Mouse (Mus musculus): Measurements from ENCODE around the gene Tmc3. TPM values are rescaled to one million over a fixed set of nuclear protein-coding genes. Genes with fewer than 3 reads are reported as not detected.

The Tmc3 gene
- not detected in 2 replicates for polyA plus RNA-seq (2011; ENCODE audit: insufficient read length, low read depth, missing spikeins)

- Histone ChIP-seq H3K4me1 (ENCODE audit: control insufficient read depth, insufficient read depth, low read length) (no peaks in the 10 kb centered on the region; the same call in 1 of the 2 replicates), H3K4me3 (ENCODE audit: insufficient read depth, low read length) (no peak within 1 kb of the TSS), H3K27ac (ENCODE audit: insufficient read depth, low read length) (no peak within 1 kb of the TSS)
- TF ChIP-seq POLR2A (IDR thresholded peaks at IDR 0.05; ENCODE audit: low read depth, low read length) (no peak), CTCF (IDR thresholded peaks at IDR 0.05; ENCODE audit: borderline replicate concordance, insufficient read depth, low read length) (no peak)
Measured at GRCm38 (mm10) chr7:83584639-83585471, at the start of gene Tmc3. Tmc3 (plus strand) TSS chr7:83584927.

DNA sequence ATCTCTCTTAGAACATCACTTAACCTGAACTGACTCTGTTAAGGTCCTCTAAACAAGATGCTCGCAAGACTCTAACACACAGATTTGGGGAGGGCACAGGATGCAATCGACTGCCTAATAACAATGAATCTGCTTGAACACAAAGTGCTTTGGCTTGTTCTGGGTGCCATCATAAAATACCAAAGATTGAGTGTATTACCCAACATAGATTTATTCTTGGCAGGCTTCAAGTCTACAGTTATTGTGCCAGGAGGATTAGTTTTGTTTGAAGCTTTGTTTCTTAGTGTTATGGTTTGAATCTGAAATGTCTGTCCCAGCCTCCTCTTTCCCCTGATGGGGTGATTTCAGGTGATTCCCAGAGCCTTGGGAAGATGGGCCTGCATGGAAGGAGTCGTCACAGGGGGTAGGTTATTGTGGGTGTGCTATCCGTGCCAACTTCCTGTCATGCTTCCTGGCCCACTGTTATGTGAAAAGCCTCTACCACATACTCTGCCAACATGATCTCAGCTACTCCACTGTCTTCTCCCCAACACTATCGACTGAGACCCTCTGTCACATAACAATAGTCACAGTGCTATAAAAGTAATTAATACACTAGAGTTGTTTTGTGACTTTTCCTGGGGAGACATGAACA is 43.1 kb upstream of the Tmc3 start:
- Histone ChIP-seq H3K4me3 (ENCODE audit: insufficient read depth, low read length) (no peak overlapping the region), H3K27ac (ENCODE audit: insufficient read depth, low read length) (no peak overlapping the region), H3K4me1 (ENCODE audit: control insufficient read depth, insufficient read depth, low read length) (no peaks in the 10 kb centered on the region)
- no peak for TF ChIP-seq CTCF (IDR thresholded peaks at IDR 0.05; ENCODE audit: borderline replicate concordance, insufficient read depth, low read length)

GRCm38 (mm10) chr7:83548686-83549352 is 35.9 kb upstream of the Tmc3 start:
- no peaks in the 10 kb centered on the region for H3K4me1 ChIP-seq (ENCODE audit: control insufficient read depth, insufficient read depth, low read length)
- no peak overlapping the region for H3K27ac ChIP-seq (ENCODE audit: insufficient read depth, low read length)
- no peak overlapping the region for H3K4me3 ChIP-seq (ENCODE audit: insufficient read depth, low read length)

GRCm38 (mm10) chr7:83549353-83549774 is 35.4 kb upstream of the Tmc3 start:
- TF ChIP-seq POLR2A (IDR thresholded peaks at IDR 0.05; ENCODE audit: low read depth, low read length) (no peak), CTCF (IDR thresholded peaks at IDR 0.05; ENCODE audit: borderline replicate concordance, insufficient read depth, low read length) (no peak)
- H3K27ac ChIP-seq (ENCODE audit: insufficient read depth, low read length), result no peak overlapping the region
- H3K4me1 ChIP-seq (ENCODE audit: control insufficient read depth, insufficient read depth, low read length), result no peaks in the 10 kb centered on the region
- H3K4me3 ChIP-seq (ENCODE audit: insufficient read depth, low read length), result no peak overlapping the region

More at GRCm38 (mm10) chr7:83548686-83549352, 35.9 kb upstream of the Tmc3 start:
- TF ChIP-seq POLR2A (IDR thresholded peaks at IDR 0.05; ENCODE audit: low read depth, low read length) (no peak), CTCF (IDR thresholded peaks at IDR 0.05; ENCODE audit: borderline replicate concordance, insufficient read depth, low read length) (no peak)

GRCm38 (mm10) chr7:83549951-83550407 is 34.7 kb upstream of the Tmc3 start:
- Histone ChIP-seq H3K27ac (ENCODE audit: insufficient read depth, low read length) (no peak overlapping the region), H3K4me1 (ENCODE audit: control insufficient read depth, insufficient read depth, low read length) (no peaks in the 10 kb centered on the region), H3K4me3 (ENCODE audit: insufficient read depth, low read length) (no peak overlapping the region)
- TF ChIP-seq CTCF (IDR thresholded peaks at IDR 0.05; ENCODE audit: borderline replicate concordance, insufficient read depth, low read length) (no peak), POLR2A (IDR thresholded peaks at IDR 0.05; ENCODE audit: low read depth, low read length) (no peak)

DNA sequence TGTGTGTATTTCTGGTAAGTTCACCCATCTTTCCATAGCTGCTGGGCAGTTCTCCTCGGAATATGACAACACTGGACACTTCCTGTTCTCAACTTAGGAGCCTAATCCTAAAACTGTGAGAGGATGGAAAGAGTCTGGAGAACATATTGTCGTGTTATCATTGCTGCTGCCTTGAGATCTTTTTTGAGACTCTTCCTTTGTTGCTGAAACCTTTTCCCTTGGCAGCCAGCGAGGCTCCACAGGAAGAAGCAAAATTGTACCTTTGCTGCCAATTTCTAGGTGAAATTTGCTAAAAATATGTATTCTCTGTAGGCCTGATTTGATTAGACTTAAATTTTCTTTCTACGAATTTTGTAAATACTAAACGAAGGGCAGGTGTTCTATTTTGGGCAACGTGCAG is 30.2 kb upstream of the Tmc3 start:
- Histone ChIP-seq H3K4me3 (ENCODE audit: insufficient read depth, low read length) (no peak overlapping the region), H3K4me1 (ENCODE audit: control insufficient read depth, insufficient read depth, low read length) (no peaks in the 10 kb centered on the region), H3K27ac (ENCODE audit: insufficient read depth, low read length) (no peak overlapping the region)
- TF ChIP-seq CTCF (IDR thresholded peaks at IDR 0.05; ENCODE audit: borderline replicate concordance, insufficient read depth, low read length) (no peak), POLR2A (IDR thresholded peaks at IDR 0.05; ENCODE audit: low read depth, low read length) (no peak)

DNA sequence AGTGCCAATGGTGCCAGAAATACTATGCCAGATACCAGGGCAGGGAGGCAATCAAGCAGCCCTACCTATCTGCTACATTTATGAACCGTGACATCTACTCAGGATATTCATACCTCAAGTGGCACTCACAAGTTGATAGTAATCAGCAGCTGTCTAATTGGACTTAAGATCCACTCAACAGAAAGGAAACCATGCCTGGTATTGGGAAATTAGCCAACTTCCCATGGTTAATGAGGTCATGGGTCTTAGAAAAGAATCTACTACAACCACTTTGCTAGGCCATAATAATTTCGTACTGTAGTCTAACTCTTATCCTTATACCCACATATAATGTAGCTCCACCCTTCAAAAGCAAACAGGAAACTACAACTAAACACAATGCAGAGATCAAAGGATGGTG is 28.2 kb upstream of the Tmc3 start:
- no peak overlapping the region for H3K27ac ChIP-seq (ENCODE audit: insufficient read depth, low read length)
- no peaks in the 10 kb centered on the region for H3K4me1 ChIP-seq (ENCODE audit: control insufficient read depth, insufficient read depth, low read length)
- TF ChIP-seq CTCF (IDR thresholded peaks at IDR 0.05; ENCODE audit: borderline replicate concordance, insufficient read depth, low read length), result no peak
- no peak for TF ChIP-seq POLR2A (IDR thresholded peaks at IDR 0.05; ENCODE audit: low read depth, low read length)
- no peak overlapping the region for H3K4me3 ChIP-seq (ENCODE audit: insufficient read depth, low read length)

DNA sequence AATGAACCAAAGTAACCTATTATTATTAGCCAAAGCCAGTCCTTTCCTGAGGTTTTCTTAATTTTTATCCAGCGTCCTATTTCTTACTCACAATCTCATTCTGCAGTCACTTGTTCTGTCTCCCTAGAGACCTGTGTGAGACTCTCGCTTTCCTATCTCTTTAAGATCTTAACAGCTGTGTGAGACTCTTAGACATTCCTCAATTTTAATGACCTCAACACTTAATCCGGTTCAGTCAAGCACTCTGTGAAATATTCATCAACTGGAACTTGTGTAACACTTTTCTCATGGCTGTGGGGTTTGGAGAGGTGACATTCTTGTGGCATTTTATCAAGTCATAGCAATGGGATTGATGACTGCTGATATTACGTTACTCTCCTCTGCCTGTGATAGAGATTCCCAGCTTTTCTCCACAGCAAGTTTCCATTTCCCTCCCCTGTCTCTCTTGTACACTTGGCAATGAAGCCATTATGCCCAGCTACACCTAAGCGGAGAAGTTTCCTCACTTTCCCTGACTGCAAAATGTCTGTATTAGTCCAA is 25.9 kb upstream of the Tmc3 start:
- no peak for TF ChIP-seq CTCF (IDR thresholded peaks at IDR 0.05; ENCODE audit: borderline replicate concordance, insufficient read depth, low read length)
- TF ChIP-seq POLR2A (IDR thresholded peaks at IDR 0.05; ENCODE audit: low read depth, low read length), result no peak
- no peaks in the 10 kb centered on the region for H3K4me1 ChIP-seq (ENCODE audit: control insufficient read depth, insufficient read depth, low read length)

GRCm38 (mm10) chr7:83559495-83559894 is 25.2 kb upstream of the Tmc3 start:
- no peak overlapping the region for H3K4me3 ChIP-seq (ENCODE audit: insufficient read depth, low read length)
- no peaks in the 10 kb centered on the region for H3K4me1 ChIP-seq (ENCODE audit: control insufficient read depth, insufficient read depth, low read length)
- H3K27ac ChIP-seq (ENCODE audit: insufficient read depth, low read length), result no peak overlapping the region
- TF ChIP-seq POLR2A (IDR thresholded peaks at IDR 0.05; ENCODE audit: low read depth, low read length), result no peak
- no peak for TF ChIP-seq CTCF (IDR thresholded peaks at IDR 0.05; ENCODE audit: borderline replicate concordance, insufficient read depth, low read length)

More for the DNA sequence above, 25.9 kb upstream of the Tmc3 start:
- Histone ChIP-seq H3K4me3 (ENCODE audit: insufficient read depth, low read length) (no peak overlapping the region), H3K27ac (ENCODE audit: insufficient read depth, low read length) (no peak overlapping the region)
